Mouse (Mus musculus) megakaryocyte, embryonic 14.5 days (primary cell): ENCODE results near the gene Gm20388.

Source experiments
- FLI1 ChIP-seq: IDR thresholded peaks from 2 replicates; pipeline ENCODE4 v1.6.1; 2012; ENCODE audit warnings: low read length, inconsistent platforms, mixed read lengths
- GATA1 ChIP-seq: IDR thresholded peaks from 3 replicates; pipeline ENCODE4 v1.6.1; 2012; ENCODE audit warnings: mixed read lengths, low read length, inconsistent platforms, borderline replicate concordance

DNA sequence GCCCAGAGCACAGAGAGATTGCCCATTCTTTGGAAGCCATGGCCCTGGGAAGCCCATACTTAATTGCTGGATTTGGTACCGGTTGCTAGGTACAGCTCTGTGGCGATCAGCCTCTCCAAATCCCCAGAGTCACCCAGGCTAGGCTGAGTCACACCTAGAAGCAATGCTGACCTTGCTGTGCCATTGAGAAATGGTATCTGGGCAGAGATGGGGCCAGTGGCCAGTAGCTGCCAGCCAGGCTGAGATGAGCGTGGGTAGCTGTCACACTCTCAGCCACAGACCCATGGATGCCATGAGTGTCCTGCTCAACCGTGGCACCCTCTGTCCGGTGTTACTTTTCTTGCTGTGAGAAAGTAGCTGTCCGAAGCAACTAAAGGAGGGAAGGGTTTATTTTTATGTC is 2127.4 kb downstream of the Gm20388 start:
- TF ChIP-seq GATA1 (no peak), FLI1 (no peak)
